Comparison of ENCODE assay signal across 17 mouse cellular contexts in the genomic region with DNA sequence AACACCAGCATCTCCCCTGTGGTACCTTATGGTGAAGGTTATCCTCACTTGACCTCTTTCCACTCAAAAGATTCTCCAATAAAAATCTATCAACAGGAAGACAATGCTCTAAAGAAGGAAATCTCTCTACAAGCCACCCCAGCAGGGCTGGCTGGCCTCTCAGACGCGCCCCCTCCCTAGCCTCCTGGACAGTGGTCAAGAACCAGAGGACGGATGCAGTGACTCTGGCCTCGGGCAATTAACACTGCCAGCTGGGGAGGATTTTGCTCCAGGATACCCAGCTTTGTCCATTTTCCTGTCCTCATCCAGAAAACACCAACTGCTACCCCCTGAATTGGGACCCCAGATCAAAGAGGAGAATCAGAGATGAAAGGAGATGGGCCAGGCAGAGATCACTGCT. TPM values are rescaled to one million over a fixed set of nuclear protein-coding genes. Genes with fewer than 3 reads are reported as not detected.
DNase-seq lines count a peak whose midpoint lies in the region; ATAC-seq and TF ChIP-seq lines count a peak whose summit lies in the region.
"Had no signal": no experiment of that assay in that cellular context is flagged by ENCODE, and none has a peak within 500 bp of the region (broad histone marks: within the 10 kb centered on the region; RNA-seq: fewer than 3 reads in every experiment).

No protein-coding gene starts in this region.

- H3K9me3 ChIP-seq in forebrain, embryonic 13.5 days (replicated peaks) = no peaks in the 10 kb centered on the region
- no peaks in the 10 kb centered on the region for H3K9me3 ChIP-seq in hindbrain, embryonic 14.5 days (ENCODE audit: control insufficient read depth, low read length)
- H3K9me3 ChIP-seq in midbrain, embryonic 15.5 days = no peaks in the 10 kb centered on the region
- H3K9me3 ChIP-seq in stomach, postnatal 0 days (ENCODE audit: control insufficient read depth, low read length) = no peaks in the 10 kb centered on the region
- H3K9me3 ChIP-seq: heart, embryonic 13.5 days had no signal

- WGBS in forebrain, embryonic 13.5 days = 68% methylated on average over 4 of the region's 4 CpGs
- WGBS in hindbrain, embryonic 14.5 days = 46% methylated on average over 4 of the region's 4 CpGs
- WGBS in midbrain, embryonic 15.5 days = 58% methylated on average over 4 of the region's 4 CpGs
- 78% methylated on average over 4 of the region's 4 CpGs for WGBS in stomach, postnatal 0 days

- H3K27ac ChIP-seq in forebrain, embryonic 13.5 days = peak overlapping the region; percentile 80
- peak overlapping the region; percentile 78 for H3K27ac ChIP-seq in hindbrain, embryonic 14.5 days
- H3K27ac ChIP-seq in midbrain, embryonic 15.5 days = peak overlapping the region; percentile 79
- H3K27ac ChIP-seq in stomach, postnatal 0 days (replicated peaks) = no peak overlapping the region
- H3K27ac ChIP-seq: gastrocnemius, adult 2 months; heart, embryonic 13.5 days had no signal

- H3K36me3 ChIP-seq in forebrain, embryonic 13.5 days (ENCODE audit: poor library complexity, severe bottlenecking) = peaks cover 10% of the 10 kb centered on the region
- no peaks in the 10 kb centered on the region for H3K36me3 ChIP-seq in hindbrain, embryonic 14.5 days (replicated peaks; ENCODE audit: control insufficient read depth, insufficient read depth)
- H3K36me3 ChIP-seq in midbrain, embryonic 15.5 days (replicated peaks) = no peaks in the 10 kb centered on the region
- H3K36me3 ChIP-seq in stomach, postnatal 0 days (ENCODE audit: control insufficient read depth, insufficient read depth, low read length) = no peaks in the 10 kb centered on the region
- H3K36me3 ChIP-seq: heart, embryonic 13.5 days had no signal

- H3K4me1 ChIP-seq in forebrain, embryonic 13.5 days = peaks cover 26% of the 10 kb centered on the region
- peaks cover 40% of the 10 kb centered on the region for H3K4me1 ChIP-seq in hindbrain, embryonic 14.5 days (replicated peaks; ENCODE audit: control insufficient read depth, insufficient read depth, low read length)
- peaks cover 43% of the 10 kb centered on the region for H3K4me1 ChIP-seq in midbrain, embryonic 15.5 days
- no peaks in the 10 kb centered on the region for H3K4me1 ChIP-seq in stomach, postnatal 0 days (replicated peaks; ENCODE audit: control insufficient read depth, insufficient read depth)
- H3K4me1 ChIP-seq: heart, embryonic 13.5 days had no signal

- TF ChIP-seq EP300 in stomach, postnatal 0 days (optimal IDR thresholded peaks at IDR 0.05) = no peak

- H3K4me2 ChIP-seq in forebrain, embryonic 13.5 days = no peak overlapping the region
- H3K4me2 ChIP-seq in hindbrain, embryonic 14.5 days (replicated peaks) = no peak overlapping the region
- no peak overlapping the region for H3K4me2 ChIP-seq in midbrain, embryonic 15.5 days
- H3K4me2 ChIP-seq in stomach, postnatal 0 days (replicated peaks; ENCODE audit: low read depth) = no peak overlapping the region
- H3K4me2 ChIP-seq: heart, embryonic 13.5 days had no signal

- H3K27me3 ChIP-seq in forebrain, embryonic 13.5 days = no peaks in the 10 kb centered on the region
- H3K27me3 ChIP-seq in hindbrain, embryonic 14.5 days (ENCODE audit: control insufficient read depth, insufficient read depth, low read length) = no peaks in the 10 kb centered on the region
- no peaks in the 10 kb centered on the region for H3K27me3 ChIP-seq in midbrain, embryonic 15.5 days (replicated peaks)
- H3K27me3 ChIP-seq in stomach, postnatal 0 days (ENCODE audit: control insufficient read depth, insufficient read depth, low read length) = no peaks in the 10 kb centered on the region

- no peak for ATAC-seq in cerebellum, adult (ENCODE audit: insufficient number of reproducible peaks, low FRiP score, low TSS enrichment)
- no peak for ATAC-seq in forebrain, embryonic 13.5 days
- no peak for ATAC-seq in hindbrain, embryonic 14.5 days (ENCODE audit: low FRiP score)
- no peak for ATAC-seq in midbrain, embryonic 15.5 days (replicated peaks)
- no peak for ATAC-seq in stomach, postnatal 0 days (ENCODE audit: low FRiP score, low TSS enrichment)
- ATAC-seq: intestine, postnatal 0 days had no signal

- no peak overlapping the region for H3K9ac ChIP-seq in forebrain, embryonic 13.5 days
- no peak overlapping the region for H3K9ac ChIP-seq in hindbrain, embryonic 14.5 days
- no peak overlapping the region for H3K9ac ChIP-seq in midbrain, embryonic 15.5 days
- no peak overlapping the region for H3K9ac ChIP-seq in stomach, postnatal 0 days (ENCODE audit: low read length)
- H3K9ac ChIP-seq: heart, embryonic 13.5 days had no signal

- peak; percentile 37 to 47 for DNase-seq in cerebellum, postnatal 14 days
- no peak for DNase-seq in hindbrain, embryonic 14.5 days (ENCODE audit: low spot score)
- DNase-seq in stomach, postnatal 0 days (ENCODE audit: low spot score) = no peak
- no peak for DNase-seq in embryo, embryonic 10 days (ENCODE audit: low spot score)
- DNase-seq in lung, postnatal 14 days = no peak
- DNase-seq: adrenal gland, adult 2 months; gastrocnemius, adult 2 months; heart, adult 11 months; heart, postnatal 36 days; kidney, postnatal 14 days; lung, postnatal 10 days; right cerebral cortex, postnatal 4 days had no signal

- no peak for TF ChIP-seq CTCF in stomach, postnatal 0 days (IDR thresholded peaks at IDR 0.05; ENCODE audit: low read depth)

- H3K4me3 ChIP-seq in forebrain, embryonic 13.5 days = no peak overlapping the region
- no peak overlapping the region for H3K4me3 ChIP-seq in hindbrain, embryonic 14.5 days (replicated peaks; ENCODE audit: low read length)
- no peak overlapping the region for H3K4me3 ChIP-seq in midbrain, embryonic 15.5 days
- no peak overlapping the region for H3K4me3 ChIP-seq in stomach, postnatal 0 days (ENCODE audit: low read depth, low read length)
- H3K4me3 ChIP-seq: gastrocnemius, adult 2 months; heart, embryonic 13.5 days had no signal

RNA-seq across cellular contexts. Expression of a gene that starts 44.7 kb away (rescaled TPM):
- 35.3 and 35.8 TPM in 2 replicates for polyA plus RNA-seq in forebrain, embryonic 13.5 days (2015; fragmentation: Nextera tagmentation; extraction: Ambion mirVana)
- 42.8 and 44.9 TPM in 2 replicates for polyA plus RNA-seq in hindbrain, embryonic 14.5 days (2014; fragmentation: Nextera tagmentation; extraction: Ambion mirVana)
- 46.0 and 52.3 TPM in 2 replicates for polyA plus RNA-seq in midbrain, embryonic 15.5 days (2015; fragmentation: Nextera tagmentation; extraction: Ambion mirVana)
- 0.74 and 0.79 TPM in 2 replicates for polyA plus RNA-seq in stomach, postnatal 0 days (2015; fragmentation: Nextera tagmentation; extraction: Ambion mirVana)

Comparison
In these comparisons a context has a peak if more than half of its experiments do, and no peak if none do; other contexts are left out.
1. DNase-seq: peak in cerebellum, postnatal 14 days (2 of 2); none in hindbrain, embryonic 14.5 days (single experiment), stomach, postnatal 0 days (single experiment), embryo, embryonic 10 days (single experiment) and lung, postnatal 14 days (single experiment).
2. RNA of a gene that starts 44.7 kb away (polyA plus RNA-seq): 46.0 to 52.3 TPM in midbrain, embryonic 15.5 days, 42.8 to 44.9 TPM in hindbrain, embryonic 14.5 days and 35.3 to 35.8 TPM in forebrain, embryonic 13.5 days; 0.74 to 0.79 TPM in stomach, postnatal 0 days; every median in the first group is over 10 times any median in the second.